Mouse (Mus musculus): ENCODE measurements around the gene Capn11.

DNA sequence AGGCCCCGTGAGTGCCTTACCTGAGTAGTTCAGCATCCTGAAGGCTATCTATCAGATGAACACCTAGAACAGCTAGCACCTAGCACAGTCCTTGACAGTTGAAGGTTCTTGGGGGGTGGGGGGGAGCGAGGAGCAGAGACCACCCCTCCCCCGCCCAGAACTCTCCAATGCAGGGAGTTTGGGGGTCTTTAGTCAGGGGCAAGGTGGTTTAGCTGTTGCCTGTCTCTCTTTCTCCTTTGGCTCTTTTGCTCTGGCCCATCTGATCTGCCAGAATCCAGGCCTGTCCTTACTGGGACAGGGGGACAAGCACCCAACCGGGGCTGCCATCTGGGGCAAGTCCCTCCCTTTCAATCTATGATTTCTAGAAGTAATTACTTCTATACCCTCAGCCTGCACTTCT is at the start of gene Capn11:
- TF ChIP-seq CTCF (IDR thresholded peaks at IDR 0.05; ENCODE audit: control insufficient read depth, insufficient read depth, insufficient replicate concordance, low read depth, low read length) (no peak), POLR2A (IDR thresholded peaks at IDR 0.05; ENCODE audit: control insufficient read depth, low read depth, low read length) (peak; percentile 43; the same call in 1 of the 2 replicates)
